Mouse (Mus musculus) cerebellum, postnatal 4 days (tissue): ENCODE results near the gene Kif21a.
A peak's percentile ranks its signal among the peaks of the same experiment; 100 is the strongest.

ENCODE experiments used
- DNase-seq, 2 experiments: peaks; one replicate each; pipeline ENCODE4 v3.0.0; 2022; ENCODE audit warnings: low spot score in 2 of 2, mixed read lengths in 1 of 2

Kif21a gene

DNA sequence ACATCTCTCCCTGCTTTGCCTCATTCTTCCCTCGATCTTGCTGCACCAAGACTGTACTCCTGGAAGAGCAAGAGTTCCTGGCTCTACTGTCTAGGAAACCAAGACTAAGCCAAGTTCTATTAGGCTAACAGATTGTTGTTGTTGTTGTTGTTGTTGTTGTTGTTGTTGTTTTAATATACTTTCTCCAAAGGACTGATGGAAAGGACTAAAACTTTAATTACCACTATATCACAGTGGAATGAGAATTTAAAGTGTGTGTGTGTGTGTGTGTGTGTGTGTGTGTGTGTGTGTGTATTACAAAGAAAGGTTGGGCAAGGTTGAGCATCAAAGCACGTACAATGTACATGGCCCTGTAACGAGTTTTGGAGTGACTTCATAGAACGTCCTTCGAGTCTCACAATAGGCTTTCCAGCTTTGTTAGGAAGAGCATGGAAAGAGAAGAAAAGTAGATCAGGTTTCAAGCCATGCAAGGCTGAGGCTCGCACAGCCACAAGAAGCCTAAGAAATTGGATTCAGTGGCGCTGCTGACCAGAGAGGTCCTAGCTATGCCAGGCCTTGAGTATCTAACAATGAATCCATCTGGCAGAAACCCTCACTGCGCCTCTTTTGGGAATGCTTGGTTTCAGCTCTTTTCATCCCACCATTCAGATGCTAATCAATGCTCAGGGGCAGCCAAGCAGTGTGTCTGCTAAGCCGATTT is 31.4 kb downstream of the Kif21a start:
- peak in 1 of 2 experiments; percentile 15 for DNase-seq

DNA sequence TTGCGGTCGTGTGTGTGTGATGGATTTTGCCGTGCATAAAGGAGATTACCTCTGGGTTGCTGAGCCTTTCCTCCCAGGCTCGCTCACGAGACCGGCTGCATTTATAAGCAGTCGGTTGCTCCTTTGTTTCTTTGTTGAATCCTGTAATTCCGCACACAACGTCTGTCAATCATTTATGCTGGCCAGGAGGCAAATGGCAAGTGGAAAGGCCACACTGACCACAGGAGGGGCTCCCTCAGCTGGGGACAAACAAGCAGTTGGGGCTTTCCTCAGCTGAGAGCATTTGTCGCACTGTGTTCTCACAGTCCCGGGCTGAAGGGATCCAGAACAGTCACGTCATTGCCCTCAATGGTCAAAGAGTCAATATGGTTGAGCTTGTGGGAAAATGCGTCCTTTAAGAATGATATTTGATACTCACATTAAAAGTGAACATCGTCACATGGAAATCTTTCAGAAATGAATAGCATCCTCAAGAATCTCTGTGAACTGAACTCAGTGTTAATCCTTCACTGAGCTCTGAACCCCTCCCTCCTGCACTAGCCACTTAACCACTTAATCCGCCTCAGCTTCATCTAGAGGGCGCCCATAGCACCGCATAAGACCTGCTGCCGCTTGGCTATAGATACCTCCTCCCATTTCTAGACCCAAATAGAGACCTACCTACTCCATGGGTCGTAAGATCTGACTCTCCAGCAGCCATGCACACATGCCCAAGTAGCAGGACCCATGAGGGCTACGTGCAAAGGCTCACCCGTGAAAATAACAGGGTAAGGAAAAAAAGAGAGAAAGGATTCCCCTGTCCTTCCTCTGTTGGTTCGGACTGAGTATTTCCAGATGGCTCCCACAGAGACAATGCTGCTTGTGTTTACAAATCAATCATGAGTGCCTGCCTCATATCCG is 32.2 kb downstream of the Kif21a start:
- peak in 1 of 2 experiments; percentile 14 for DNase-seq

DNA sequence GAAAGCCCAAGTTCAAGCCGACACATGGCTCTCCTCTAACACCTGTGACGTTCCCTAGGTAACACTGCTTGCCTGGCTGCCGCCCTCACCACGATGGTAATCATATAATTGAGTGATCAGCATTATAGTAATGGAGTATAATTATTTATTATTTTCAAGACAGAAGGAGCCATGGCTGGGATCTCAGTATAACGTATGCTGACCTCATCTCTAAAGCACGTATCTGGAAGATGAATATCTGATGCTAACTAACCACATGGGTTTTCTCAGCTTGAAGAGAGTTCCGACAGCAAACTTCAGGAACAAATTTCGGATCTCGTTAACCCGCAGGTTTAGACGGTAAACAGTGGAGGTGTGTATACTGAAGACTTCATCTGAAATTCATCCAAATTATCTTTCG is 33.4 kb downstream of the Kif21a start:
- DNase-seq, result no peak

DNA sequence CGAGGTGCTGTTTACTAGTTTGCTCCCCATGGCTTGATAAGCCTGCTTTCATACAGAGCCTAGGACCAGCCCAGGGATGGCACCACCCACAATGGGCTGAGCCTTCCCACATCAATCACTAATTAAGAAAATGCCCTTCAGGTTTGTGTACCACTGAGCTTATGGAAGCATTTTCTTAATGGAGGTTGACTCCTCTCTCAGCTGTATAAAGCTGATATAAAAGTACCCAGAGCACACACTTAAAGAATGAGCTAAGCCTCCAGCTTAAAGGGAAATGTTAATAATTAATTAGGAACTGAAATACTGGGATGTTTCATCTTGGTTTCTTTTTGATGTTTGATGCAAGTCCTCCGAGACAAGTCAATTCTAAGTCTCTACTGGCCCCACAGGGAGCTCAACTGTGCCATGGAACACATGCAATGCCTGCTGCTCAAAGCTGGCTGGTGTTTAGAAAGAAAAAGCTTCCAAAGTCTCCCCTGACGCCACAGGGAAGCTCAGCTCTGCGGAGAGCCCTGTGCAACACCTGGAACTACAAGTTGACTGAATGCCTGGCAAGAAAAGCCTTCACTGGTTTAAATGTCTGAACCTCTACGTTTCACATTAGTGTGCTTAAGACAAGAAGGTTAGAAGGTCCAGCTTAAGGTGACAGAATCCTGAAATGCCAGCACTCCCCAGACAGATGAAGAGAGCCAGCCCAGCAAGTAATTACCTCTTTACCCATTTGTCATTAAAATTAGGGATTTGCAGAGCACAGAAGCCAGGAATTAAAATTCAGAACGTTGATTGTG is 36.8 kb downstream of the Kif21a start:
- DNase-seq, result no peak

DNA sequence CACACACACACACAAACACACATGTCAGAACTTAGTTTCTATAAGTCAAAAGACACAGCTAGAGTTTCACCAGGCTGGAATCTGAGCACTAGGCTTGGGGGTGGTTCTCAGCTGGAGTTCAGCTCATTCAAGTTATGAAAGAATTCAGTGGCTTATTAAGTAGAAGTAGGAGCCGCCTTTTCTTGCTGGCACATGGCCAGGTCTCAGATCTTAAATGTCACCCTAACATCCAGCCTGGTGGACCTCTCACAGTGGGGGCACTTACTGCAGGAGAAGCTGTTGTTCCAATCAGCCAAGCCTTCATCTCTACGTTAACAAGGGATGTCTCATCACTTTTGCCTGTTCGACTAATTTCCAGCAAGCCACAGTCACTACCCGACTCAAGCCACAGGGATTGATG is 39.5 kb downstream of the Kif21a start:
- DNase-seq, result no peak

DNA sequence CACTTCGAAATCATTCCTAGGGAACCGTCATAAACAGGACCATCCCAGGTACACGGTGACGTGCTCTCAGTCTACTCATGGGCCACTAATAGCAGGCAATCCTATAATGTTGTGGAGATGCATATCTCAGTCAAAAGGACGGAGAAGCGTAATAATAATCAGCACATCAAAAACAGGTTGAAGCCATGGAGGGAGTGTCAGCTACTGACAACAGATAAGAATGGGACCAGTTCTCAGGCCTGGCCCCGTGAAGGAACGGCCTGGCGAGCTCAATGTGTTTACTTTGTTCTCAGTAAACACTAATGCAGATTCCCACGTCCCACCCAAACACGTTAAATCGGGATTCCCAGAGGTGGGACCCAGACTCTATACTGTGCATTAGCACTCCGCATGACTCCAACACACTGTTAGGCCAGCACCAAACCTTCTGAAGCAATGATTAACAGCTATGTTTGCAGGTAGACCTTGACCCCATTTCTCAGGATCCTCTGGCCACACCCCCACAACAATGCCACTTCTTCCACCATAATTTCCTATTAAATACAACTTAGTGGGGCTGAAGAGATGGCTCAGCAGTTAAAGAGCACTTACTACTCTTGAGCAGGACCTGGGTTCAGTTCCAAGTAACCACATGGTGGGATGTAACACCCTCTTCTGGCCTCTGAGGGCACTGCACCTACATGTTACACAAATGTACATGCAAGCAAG is 42.5 kb downstream of the Kif21a start:
- DNase-seq, result no peak

DNA sequence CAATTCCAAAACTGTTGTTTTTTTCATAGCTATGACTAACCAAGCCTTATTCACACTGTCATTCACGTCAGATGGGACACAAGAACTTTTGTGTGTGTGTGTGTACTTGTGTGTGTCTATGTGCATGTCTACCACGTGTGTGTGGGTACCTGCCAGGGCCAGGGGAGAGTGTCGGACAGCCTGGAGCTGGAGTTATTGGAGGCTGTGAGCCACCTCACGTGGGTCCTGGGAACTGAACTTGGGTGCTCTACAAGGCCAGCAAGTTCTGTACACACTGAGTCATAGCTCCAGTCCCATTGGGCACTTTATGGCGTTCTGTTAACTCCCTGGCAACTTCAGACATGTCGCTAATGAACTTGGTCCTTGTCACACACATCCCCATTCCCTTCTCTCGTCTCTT is 45.0 kb downstream of the Kif21a start:
- DNase-seq, result no peak

DNA sequence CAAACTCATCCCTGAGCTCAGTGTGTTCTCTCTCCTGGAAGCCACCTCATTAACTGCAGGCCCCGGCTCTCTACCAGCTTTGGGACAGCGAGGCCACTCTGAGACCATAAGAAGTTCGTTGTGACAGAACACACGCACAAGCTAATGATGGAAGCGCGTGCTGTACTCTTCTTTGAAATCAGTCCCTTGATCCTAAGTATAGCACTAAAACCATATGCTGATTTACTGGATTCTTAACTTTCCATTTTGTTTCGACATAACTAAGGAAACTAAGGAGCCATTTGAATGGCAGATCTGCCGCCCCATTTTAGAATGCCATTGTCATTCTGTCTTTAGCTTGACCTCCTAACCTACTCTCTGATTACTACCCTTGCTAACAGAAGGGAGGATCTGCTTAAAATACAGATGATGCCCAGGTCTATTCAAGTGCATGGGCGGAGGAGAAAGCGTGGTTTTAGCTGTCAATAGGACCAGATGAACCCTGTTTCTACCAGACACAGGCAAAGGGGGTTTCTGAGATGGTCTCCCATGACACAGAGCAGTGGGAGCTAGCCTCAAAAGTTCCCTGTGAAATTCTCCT is 48.6 kb downstream of the Kif21a start:
- DNase-seq, result no peak

DNA sequence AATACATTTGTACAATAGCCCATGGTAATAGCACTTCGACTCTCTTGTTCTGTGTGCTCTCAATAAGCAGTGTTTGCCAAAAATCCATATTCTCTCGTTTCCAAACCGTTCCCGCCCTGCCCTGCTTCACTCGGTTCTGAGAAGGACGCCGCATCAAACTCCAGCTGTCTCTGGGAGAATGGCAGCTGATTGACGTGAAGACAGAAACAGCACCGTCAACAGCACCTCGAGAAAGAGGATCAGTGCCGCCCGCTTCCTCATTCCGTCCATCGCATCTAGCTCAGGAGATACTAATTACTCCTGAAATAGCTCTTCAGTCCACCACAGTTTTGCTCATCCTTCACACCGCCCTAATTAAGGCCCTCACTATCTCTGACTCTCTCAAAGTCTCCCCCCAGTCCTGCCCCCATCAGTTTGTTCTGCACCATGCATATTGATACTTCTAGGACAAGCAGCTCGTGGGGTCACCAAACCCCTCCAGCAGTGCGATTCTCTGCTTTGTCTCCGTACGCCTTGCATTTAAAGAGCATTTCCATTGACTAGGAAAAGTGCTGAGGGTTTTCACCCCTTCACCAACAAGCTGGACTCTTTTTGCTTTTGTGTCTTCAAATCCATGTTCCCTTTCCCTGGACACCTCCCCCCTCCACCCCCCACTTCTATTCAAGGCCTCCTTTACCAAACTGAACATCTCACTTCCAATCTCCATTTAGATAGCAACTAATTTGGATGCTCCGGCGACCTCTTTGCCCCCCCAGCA is 49.3 kb downstream of the Kif21a start:
- no peak for DNase-seq

DNA sequence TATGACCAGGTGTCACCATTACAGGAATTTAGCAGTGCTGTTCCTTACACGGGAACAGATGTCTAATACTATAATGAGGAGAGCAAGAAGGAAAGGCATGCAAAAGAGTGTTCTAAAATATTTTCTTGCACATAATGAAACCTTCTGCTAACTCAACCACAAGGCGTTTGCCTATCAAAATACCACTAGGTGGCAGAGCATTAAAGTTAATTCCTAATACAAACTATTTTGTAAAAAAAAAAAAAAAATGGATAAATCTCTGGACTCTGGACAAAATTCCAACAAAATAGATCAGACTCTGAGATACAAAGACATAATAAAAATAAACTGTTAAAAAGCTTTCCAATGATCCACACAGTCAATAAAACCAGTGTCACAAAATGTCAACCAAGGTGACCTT is 56.9 kb downstream of the Kif21a start:
- DNase-seq, result no peak

DNA sequence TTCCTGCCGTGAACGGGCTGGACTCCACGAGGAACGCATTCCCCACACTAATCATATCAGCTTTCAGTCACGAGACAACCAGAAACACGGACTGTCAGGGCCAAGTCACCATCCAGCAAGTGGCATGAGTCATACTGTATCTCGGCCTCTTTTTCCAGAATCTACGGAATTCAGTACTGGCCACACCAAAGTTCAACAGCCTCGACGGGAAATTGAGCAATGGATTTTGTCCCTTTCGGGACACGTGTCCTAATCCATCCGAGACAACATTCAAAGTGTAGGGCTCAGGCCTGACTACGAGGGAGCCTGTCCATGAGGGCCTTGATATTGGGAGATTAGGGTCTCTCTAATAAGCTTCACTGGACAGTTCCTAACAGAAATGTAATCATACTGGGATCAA is 57.4 kb downstream of the Kif21a start:
- no peak for DNase-seq

DNA sequence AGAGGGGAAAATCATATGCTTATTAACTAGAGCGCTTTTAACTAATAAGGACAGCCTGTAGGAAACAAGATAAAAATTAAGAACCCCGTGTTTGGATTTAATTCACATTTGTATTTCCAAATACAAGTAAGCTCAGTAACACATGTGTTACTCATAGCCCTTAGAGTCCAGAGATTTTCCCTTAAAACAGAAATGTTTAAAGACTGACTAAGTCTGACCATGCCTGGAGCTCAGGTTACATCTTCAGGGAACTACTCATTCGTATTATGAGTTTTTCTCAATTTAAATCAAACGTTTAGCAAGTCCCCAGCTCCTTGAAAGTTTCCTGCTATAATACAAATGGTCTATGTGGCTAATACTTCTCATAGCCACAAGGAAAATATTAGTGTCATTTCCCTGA is 57.9 kb downstream of the Kif21a start:
- DNase-seq, result no peak

DNA sequence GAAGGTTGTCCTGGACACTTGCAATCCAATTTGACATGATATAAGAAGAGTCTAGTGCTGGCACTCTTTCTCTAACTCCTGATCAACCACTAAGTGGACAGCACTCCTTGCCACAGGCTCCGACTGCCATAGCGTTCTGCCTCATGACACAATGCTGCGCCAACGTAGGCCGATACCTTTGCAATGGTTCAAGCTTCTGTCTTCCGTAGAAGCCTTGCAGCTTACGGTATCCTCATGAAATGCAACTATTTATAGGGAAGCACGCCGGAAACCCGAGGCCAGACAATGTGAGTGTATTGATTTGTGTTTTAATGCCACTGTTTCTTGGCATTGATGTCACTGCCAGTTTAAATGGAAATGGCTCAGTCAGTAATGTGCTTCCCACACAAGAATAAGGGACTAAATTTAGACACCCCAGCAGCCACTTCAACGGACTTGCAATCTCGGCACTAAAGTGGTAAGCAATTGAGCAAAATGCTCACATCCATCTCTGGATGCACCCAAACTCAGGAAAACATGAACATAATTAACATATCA is 62.0 kb downstream of the Kif21a start:
- DNase-seq, result no peak

DNA sequence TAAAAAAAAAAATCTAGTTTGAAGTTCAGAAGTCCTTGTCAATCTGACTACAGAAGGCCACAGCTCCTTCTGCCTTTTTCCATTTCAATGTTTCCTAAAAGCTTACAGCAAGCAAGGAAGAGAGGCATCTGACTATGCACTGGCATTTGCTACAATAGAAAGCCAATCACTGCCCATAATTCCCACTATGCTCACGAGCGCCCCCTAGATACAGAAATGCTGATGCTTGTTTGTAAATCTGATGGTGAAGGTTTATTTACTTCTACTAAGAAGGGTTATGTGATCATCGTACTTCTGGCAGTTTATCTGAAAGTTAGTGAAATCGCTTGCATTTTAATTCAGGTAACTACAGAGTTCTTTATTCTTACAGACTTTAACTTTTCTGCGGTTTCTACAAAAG is 73.8 kb downstream of the Kif21a start:
- DNase-seq, result no peak

DNA sequence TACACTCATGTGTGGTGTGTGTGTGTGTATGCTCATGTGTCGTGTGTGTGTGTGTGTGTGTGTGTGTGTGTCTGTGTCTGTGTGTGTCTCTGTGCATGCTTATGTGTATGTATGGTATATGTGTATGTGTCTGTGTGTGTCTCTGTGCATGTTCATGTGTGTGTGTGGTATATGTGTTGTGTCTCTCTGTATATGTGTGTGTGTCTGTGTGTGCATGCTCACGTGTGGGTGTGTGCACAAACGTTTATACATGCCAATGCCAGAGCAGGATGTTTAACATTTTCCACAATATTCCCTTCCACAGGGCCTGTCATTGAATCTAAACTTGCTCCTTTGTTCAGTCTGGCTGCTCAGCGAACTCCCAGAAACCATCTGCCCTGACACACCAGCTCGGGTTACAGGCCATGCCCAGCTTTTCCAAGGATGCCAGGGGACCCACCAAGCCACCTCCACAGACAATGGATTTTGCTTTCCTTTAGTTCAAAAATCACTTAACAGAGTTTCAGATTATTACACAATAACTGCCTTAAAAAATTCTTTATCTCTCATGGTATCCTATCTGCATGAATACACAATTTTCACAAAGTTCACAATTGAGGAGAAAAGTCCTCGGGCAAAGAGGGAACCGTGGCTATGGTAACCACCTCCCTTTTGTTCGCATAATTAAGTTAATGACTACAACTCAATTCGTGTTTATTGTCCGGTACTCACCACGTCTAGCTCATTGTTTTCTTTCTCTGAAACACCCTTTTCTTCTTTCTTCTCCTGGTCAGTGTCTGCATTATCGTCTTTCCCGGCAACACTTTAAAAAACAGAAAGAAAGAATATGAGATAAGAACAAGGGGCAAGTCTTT is 77.6 kb downstream of the Kif21a start:
- no peak for DNase-seq

DNA sequence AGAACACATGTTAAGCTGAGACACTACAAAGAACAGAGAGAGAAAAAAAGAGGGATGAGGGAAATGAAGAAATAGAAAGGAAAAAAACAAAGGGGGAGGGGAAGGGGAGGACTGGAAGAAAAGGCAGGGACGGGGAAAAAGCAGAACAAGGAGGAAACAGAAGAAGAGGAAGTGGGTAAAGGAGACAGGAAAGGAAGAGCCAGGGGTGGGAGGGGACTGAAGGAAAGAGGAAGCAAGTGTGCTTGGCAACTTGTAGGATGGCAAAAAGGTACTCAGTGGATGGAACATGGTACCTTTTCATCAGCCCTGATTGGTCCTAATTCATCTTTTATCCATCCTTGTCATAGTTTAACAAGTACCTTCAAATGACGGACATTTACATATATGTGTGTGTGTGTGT is 86.4 kb downstream of the Kif21a start:
- DNase-seq, result no peak

DNA sequence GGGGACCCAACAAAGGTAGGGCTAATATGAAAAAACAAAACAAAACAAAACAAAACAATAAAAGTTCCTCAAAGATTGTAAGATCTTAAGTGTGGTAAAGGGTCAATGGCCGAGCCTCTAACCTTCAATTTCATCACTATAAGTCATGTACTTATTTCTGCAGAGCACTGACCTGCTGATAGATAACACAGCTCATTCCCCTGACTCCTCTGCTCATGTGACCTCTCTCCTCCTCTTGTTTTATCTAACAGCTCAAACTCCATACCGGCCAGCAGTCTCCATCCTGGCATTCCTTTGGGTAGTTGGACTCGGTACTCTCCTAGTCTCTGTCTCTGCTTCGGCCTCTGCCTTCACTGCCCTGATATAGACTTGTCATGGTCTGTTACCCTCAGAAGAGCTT is 87.2 kb downstream of the Kif21a start:
- DNase-seq, result no peak

DNA sequence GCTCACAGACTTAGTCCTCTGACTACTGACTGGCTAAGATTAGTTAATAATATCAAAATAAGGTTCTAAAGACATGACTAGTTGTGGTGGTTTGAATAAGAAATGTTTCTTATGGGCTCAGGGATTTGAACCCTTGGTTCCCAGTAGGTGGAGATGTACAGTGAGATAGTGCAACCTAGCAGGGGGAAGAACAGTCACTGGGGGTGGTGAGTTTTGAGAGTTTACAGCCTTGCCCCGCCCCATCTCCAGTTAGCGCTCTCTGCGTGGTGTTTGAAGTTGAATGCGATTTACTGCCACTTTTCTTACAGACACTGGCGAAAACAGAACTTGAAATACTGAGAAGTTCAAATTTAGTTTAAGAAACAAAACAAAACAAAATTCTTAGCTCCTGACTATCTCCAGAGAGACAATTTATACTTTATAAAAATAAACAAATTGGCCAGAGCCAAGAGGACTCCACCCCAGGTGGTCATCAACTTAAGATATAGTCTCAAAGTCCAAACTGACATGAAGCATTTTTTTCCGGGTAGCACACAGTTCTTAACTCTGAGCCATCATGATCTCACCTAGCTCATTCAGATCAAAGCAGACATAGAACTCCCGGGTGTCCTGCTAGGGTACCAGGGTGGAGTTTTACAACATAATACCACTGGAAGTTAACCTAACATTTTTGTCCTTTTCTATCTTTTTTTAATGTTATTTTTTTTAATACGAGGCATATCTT is 88.8 kb downstream of the Kif21a start:
- DNase-seq, result no peak

DNA sequence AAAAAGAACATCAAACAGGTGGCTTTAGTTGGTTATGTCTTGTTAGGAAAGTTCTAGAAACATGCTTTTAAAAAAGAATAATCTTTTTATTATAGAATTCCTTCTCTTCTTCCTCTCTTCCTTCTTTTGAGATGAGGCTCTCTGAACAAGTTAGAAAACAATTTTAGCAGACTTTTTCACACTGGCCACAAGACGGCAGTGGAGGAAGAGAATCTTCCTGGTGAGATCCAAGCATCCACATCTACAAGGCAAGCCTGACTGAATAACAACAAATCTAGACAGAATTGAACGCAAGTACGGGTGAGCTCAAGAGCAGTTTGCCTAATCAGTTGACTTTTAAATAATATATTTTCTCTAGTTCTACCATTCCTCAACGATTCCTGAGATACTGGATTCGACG is 98.4 kb downstream of the Kif21a start:
- DNase-seq, result no peak
